Mouse (Mus musculus): ENCODE results near the gene Rpa2. TPM values are rescaled to one million over a fixed set of nuclear protein-coding genes. Genes with fewer than 3 reads are reported as not detected.
"Not testable (repeated sequence)": the region's sequence is repeated elsewhere in the genome, so short reads cannot be mapped to it uniquely, and the experiment has no call there.

The Rpa2 gene
- polyA plus RNA-seq, 1 experiment from 2014 or later: 164 TPM

- 2% methylated on average over 22 of the region's 22 CpGs for WGBS
- Histone ChIP-seq H3K4me1 (ENCODE audit: control insufficient read depth, insufficient read depth, low read length) (peaks cover 4% of the 10 kb centered on the region), H3K9ac (ENCODE audit: low read length) (peak within 1 kb of the TSS; percentile 61), H3K9me3 (ENCODE audit: control insufficient read depth, low read length) (no peaks in the 10 kb centered on the region), H3K27ac (ENCODE audit: low read depth, low read length) (no peak within 1 kb of the TSS), H3K4me2 (peak within 1 kb of the TSS; percentile 77), H3K27me3 (ENCODE audit: control insufficient read depth, insufficient read depth, low read length) (peaks cover 7% of the 10 kb centered on the region; the same call in 1 of the 2 replicates), H3K4me3 (ENCODE audit: low read depth, low read length) (peak within 1 kb of the TSS; percentile 31), H3K36me3 (ENCODE audit: control insufficient read depth, insufficient read depth, low read length) (no peaks in the 10 kb centered on the region)
- ATAC-seq (ENCODE audit: low FRiP score) (peak; percentile 75), DNase-seq (ENCODE audit: low spot score, missing footprints) (peak; percentile 96)
These were observed 11.2 kb upstream of the Rpa2 start, which contains the start of gene Smpdl3b for GRCm38 (mm10) chr4:132756974-132757373. TSS of gene Smpdl3b (minus strand) at chr4:132757252.

DNA sequence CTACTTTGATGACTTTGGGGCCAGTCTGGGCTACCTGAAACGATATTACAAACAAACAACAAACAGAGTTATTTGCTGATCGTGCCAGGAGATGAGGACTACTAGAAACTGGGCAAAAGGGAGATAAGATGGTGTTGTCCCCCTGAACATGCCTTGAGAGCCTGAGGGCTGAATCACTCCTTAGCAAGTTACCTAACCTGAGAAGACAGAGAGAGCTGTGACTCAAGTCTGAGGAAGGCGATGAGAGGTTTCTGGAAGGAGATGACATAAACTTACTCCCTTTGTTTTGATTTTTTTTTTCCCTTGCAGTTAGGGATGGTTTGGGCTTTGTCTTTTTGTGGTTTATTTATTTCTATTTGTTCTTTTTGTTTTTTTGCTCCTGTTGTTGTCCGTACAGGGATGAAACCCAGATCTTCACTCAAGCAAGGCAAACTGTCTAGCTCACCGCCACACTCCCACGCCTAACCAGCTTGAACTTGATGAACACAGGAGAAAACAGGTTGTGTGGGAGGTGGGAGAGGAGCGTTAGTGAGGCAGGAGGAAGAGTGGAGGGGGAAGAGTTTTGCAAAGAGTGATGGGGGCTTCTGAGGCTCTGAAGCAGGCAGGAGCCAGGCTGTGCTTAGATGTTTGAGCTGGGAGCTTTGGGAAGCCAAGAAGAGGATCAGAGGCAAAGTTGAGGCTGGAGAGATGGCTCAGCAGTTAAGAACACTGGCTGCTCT is 10.3 kb upstream of the Rpa2 start:
- WGBS: 90% methylated on average over 7 of the region's 7 CpGs
- no peak for ATAC-seq (ENCODE audit: low FRiP score)
- H3K4me3 ChIP-seq (ENCODE audit: low read depth, low read length): no peak overlapping the region
- DNase-seq (ENCODE audit: low spot score, missing footprints): peak; percentile 86
- no peak overlapping the region for H3K27ac ChIP-seq (ENCODE audit: low read depth, low read length)
- peaks cover 7% of the 10 kb centered on the region; the same call in 1 of the 2 replicates for H3K27me3 ChIP-seq (ENCODE audit: control insufficient read depth, insufficient read depth, low read length)
- H3K4me2 ChIP-seq: no peak overlapping the region
- no peaks in the 10 kb centered on the region for H3K9me3 ChIP-seq (ENCODE audit: control insufficient read depth, low read length)
- peaks cover 4% of the 10 kb centered on the region for H3K4me1 ChIP-seq (ENCODE audit: control insufficient read depth, insufficient read depth, low read length)
- no peaks in the 10 kb centered on the region for H3K36me3 ChIP-seq (ENCODE audit: control insufficient read depth, insufficient read depth, low read length)
- H3K9ac ChIP-seq (ENCODE audit: low read length): no peak overlapping the region

- H3K27ac ChIP-seq (ENCODE audit: low read depth, low read length): no peak overlapping the region
- peaks cover 7% of the 10 kb centered on the region; the same call in 1 of the 2 replicates for H3K27me3 ChIP-seq (ENCODE audit: control insufficient read depth, insufficient read depth, low read length)
- H3K9ac ChIP-seq (ENCODE audit: low read length): no peak overlapping the region
- DNase-seq (ENCODE audit: low spot score, missing footprints) (no peak), ATAC-seq (ENCODE audit: low FRiP score) (no peak)
- no peak overlapping the region for H3K4me2 ChIP-seq
- H3K4me3 ChIP-seq (ENCODE audit: low read depth, low read length): no peak overlapping the region
- H3K36me3 ChIP-seq (ENCODE audit: control insufficient read depth, insufficient read depth, low read length): no peaks in the 10 kb centered on the region
- no peaks in the 10 kb centered on the region for H3K9me3 ChIP-seq (ENCODE audit: control insufficient read depth, low read length)
- H3K4me1 ChIP-seq (ENCODE audit: control insufficient read depth, insufficient read depth, low read length): peaks cover 4% of the 10 kb centered on the region
- WGBS: 67% methylated on average over 3 of the region's 3 CpGs
These were observed 7.8 kb upstream of the Rpa2 start for GRCm38 (mm10) chr4:132760296-132760695.

DNA sequence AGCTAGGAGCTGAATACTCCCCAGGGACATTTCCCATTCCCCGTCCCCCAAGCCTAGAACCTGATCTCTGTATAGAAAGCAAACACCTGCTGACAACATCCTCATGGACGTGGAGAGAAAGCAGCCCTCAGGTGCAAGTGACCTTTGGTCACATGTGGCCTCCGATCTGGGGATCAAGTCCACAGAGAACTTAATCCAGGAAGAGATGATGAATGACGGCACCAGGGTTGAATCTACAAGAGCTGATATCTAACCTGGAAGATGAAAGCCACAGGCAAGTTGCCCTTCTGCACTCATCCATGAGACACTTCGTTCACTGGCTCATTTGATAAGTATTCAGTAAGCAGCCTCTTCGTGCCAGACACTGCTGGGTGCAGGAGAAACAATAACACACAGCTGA is 5.5 kb upstream of the Rpa2 start:
- no peak for ATAC-seq (ENCODE audit: low FRiP score)

GRCm38 (mm10) chr4:132763125-132763524 is 5.0 kb upstream of the Rpa2 start:
- H3K27me3 ChIP-seq (ENCODE audit: control insufficient read depth, insufficient read depth, low read length); H3K4me3 ChIP-seq (ENCODE audit: low read depth, low read length); H3K9ac ChIP-seq (ENCODE audit: low read length); H3K36me3 ChIP-seq (ENCODE audit: control insufficient read depth, insufficient read depth, low read length); H3K4me2 ChIP-seq; H3K4me1 ChIP-seq (ENCODE audit: control insufficient read depth, insufficient read depth, low read length); DNase-seq (ENCODE audit: low spot score, missing footprints); ATAC-seq (ENCODE audit: low FRiP score); H3K27ac ChIP-seq (ENCODE audit: low read depth, low read length); H3K9me3 ChIP-seq (ENCODE audit: control insufficient read depth, low read length): not testable (repeated sequence)
- WGBS: 85% methylated on average over 3 of the region's 3 CpGs

More for the DNA sequence above, 5.5 kb upstream of the Rpa2 start:
- H3K27ac ChIP-seq (ENCODE audit: low read depth, low read length): no peak overlapping the region
- no peak overlapping the region for H3K4me3 ChIP-seq (ENCODE audit: low read depth, low read length)
- no peaks in the 10 kb centered on the region for H3K36me3 ChIP-seq (ENCODE audit: control insufficient read depth, insufficient read depth, low read length)
- H3K9ac ChIP-seq (ENCODE audit: low read length): no peak overlapping the region
- no peaks in the 10 kb centered on the region for H3K4me1 ChIP-seq (ENCODE audit: control insufficient read depth, insufficient read depth, low read length)
- no peak for DNase-seq (ENCODE audit: low spot score, missing footprints)
- H3K27me3 ChIP-seq (ENCODE audit: control insufficient read depth, insufficient read depth, low read length): peaks cover under 1% of the 10 kb centered on the region; the same call in 1 of the 2 replicates
- 77% methylated on average over 6 of the region's 6 CpGs for WGBS
- H3K4me2 ChIP-seq: no peak overlapping the region
- no peaks in the 10 kb centered on the region for H3K9me3 ChIP-seq (ENCODE audit: control insufficient read depth, low read length)

- Histone ChIP-seq H3K4me2 (no peak overlapping the region), H3K9me3 (ENCODE audit: control insufficient read depth, low read length) (no peaks in the 10 kb centered on the region), H3K4me1 (ENCODE audit: control insufficient read depth, insufficient read depth, low read length) (peaks cover 6% of the 10 kb centered on the region; the same call in 1 of the 2 replicates), H3K9ac (ENCODE audit: low read length) (no peak overlapping the region), H3K27ac (ENCODE audit: low read depth, low read length) (no peak overlapping the region), H3K36me3 (ENCODE audit: control insufficient read depth, insufficient read depth, low read length) (peaks cover 24% of the 10 kb centered on the region), H3K27me3 (ENCODE audit: control insufficient read depth, insufficient read depth, low read length) (no peaks in the 10 kb centered on the region), H3K4me3 (ENCODE audit: low read depth, low read length) (no peak overlapping the region)
- peak; percentile 73 for DNase-seq (ENCODE audit: low spot score, missing footprints)
- ATAC-seq (ENCODE audit: low FRiP score): no peak
- 94% methylated on average over 9 of the region's 9 CpGs for WGBS
These were observed 3.6 kb downstream of the Rpa2 start for GRCm38 (mm10) chr4:132771776-132772175.

DNA sequence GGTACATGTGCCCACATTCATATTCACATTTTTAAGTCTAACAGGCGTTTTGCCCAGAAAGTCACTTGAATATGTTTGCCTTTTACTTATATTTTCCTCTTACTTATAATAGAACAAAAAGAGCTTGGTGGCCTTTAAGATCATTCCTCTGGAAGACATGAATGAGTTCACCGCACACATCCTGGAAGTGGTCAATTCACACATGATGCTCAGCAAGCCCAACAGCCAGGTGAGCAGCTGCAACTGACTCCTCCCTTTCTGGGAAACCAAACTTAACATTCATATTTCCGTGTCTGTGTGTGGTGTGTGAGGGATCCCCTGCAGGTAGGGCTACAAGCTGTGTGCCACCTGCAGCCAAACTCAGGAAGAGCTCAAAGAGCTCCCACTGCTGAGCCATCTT is 6.8 kb downstream of the Rpa2 start:
- Histone ChIP-seq H3K4me1 (ENCODE audit: control insufficient read depth, insufficient read depth, low read length) (no peaks in the 10 kb centered on the region), H3K4me2 (no peak overlapping the region), H3K4me3 (ENCODE audit: low read depth, low read length) (no peak overlapping the region), H3K9me3 (ENCODE audit: control insufficient read depth, low read length) (no peaks in the 10 kb centered on the region), H3K27ac (ENCODE audit: low read depth, low read length) (no peak overlapping the region), H3K27me3 (ENCODE audit: control insufficient read depth, insufficient read depth, low read length) (no peaks in the 10 kb centered on the region), H3K36me3 (ENCODE audit: control insufficient read depth, insufficient read depth, low read length) (peaks cover 37% of the 10 kb centered on the region), H3K9ac (ENCODE audit: low read length) (no peak overlapping the region)
- DNase-seq (ENCODE audit: low spot score, missing footprints): peak; percentile 12
- WGBS: 94% methylated on average over 3 of the region's 3 CpGs
- ATAC-seq (ENCODE audit: low FRiP score): no peak

DNA sequence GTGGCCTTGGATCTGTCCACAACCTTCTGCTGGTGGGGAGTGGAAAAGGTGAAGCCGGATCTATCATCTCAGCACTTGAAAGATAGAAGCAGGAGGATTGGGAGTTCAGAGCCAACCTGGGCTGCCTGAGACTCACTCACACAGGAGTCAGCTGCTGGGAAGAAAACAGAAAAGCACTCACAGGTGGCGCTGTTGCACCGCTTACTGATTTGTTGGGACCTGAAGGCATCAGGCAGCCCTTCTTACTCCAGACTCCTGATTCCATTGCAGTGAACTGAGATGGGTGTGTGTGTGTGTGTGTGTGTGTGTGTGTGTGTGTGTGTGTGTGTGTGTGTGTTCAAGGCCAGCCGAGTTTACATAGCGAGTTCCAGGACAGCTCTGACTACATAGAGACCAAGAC is 8.6 kb downstream of the Rpa2 start:
- DNase-seq (ENCODE audit: low spot score, missing footprints) (peak; percentile 85), ATAC-seq (ENCODE audit: low FRiP score) (no peak)
- no peaks in the 10 kb centered on the region for H3K9me3 ChIP-seq (ENCODE audit: control insufficient read depth, low read length)
- H3K4me3 ChIP-seq (ENCODE audit: low read depth, low read length): no peak overlapping the region
- WGBS: 94% methylated on average over 5 of the region's 5 CpGs
- no peak overlapping the region for H3K4me2 ChIP-seq
- no peaks in the 10 kb centered on the region for H3K4me1 ChIP-seq (ENCODE audit: control insufficient read depth, insufficient read depth, low read length)
- no peaks in the 10 kb centered on the region for H3K27me3 ChIP-seq (ENCODE audit: control insufficient read depth, insufficient read depth, low read length)
- peaks cover 28% of the 10 kb centered on the region for H3K36me3 ChIP-seq (ENCODE audit: control insufficient read depth, insufficient read depth, low read length)
- H3K9ac ChIP-seq (ENCODE audit: low read length): no peak overlapping the region
- no peak overlapping the region for H3K27ac ChIP-seq (ENCODE audit: low read depth, low read length)

DNA sequence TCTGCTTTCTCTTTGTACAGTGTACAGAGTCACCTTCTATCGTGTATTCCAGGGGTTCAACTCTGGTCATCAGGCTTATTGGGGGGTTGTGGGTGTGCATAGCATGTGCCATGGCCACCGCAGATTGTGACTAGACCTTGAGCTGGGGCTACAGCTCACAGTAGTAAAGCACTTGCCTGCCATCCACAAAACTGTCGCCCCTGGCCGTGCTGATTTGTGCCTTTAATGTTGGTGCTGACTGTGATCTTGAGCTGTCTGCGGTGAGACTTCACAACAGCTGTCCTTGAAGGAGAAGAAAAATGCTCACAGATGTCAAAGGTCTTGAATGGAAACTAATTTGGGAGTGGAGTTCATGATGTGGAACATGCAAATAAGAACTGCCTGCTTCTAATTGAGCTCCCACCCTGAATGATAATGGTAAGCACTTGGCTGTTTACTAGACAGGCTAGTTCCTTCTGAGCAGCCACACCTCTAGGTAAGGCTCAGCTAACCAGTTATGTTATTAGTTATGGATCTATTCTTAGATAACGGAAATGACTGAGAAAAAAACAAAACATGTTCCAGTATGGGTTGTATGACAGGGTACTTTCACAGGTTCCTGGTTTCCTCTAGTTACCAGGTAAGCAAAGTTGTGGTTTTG is 10.6 kb downstream of the Rpa2 start:
- DNase-seq (ENCODE audit: low spot score, missing footprints) (peak; percentile 23), ATAC-seq (ENCODE audit: low FRiP score) (no peak)
- no peak overlapping the region for H3K4me2 ChIP-seq
- H3K9me3 ChIP-seq (ENCODE audit: control insufficient read depth, low read length): no peaks in the 10 kb centered on the region
- WGBS: 92% methylated on average over 6 of the region's 6 CpGs
- H3K27ac ChIP-seq (ENCODE audit: low read depth, low read length): no peak overlapping the region
- no peak overlapping the region for H3K4me3 ChIP-seq (ENCODE audit: low read depth, low read length)
- no peaks in the 10 kb centered on the region for H3K4me1 ChIP-seq (ENCODE audit: control insufficient read depth, insufficient read depth, low read length)
- no peak overlapping the region for H3K9ac ChIP-seq (ENCODE audit: low read length)
- no peaks in the 10 kb centered on the region for H3K27me3 ChIP-seq (ENCODE audit: control insufficient read depth, insufficient read depth, low read length)
- H3K36me3 ChIP-seq (ENCODE audit: control insufficient read depth, insufficient read depth, low read length): peaks cover 25% of the 10 kb centered on the region

Data from midbrain, embryonic 11.5 days (tissue).